Mouse (Mus musculus) megakaryocyte, embryonic 14.5 days (primary cell): ENCODE results near the gene Synpo2l.

Experiments
- FLI1 ChIP-seq: IDR thresholded peaks from 2 replicates; pipeline ENCODE4 v1.6.1; 2012; ENCODE audit warnings: low read length, inconsistent platforms, mixed read lengths
- GATA1 ChIP-seq: IDR thresholded peaks from 3 replicates; pipeline ENCODE4 v1.6.1; 2012; ENCODE audit warnings: mixed read lengths, low read length, inconsistent platforms, borderline replicate concordance

- TF ChIP-seq GATA1 (no peak), FLI1 (no peak)
These were observed 41.2 kb downstream of the Synpo2l start for GRCm38 (mm10) chr14:20626971-20627370.
